Comparison of ENCODE assay signal across 21 mouse cellular contexts in genomic region chr19:55536273-55536937, GRCm38 (mm10).
DNase-seq lines count a peak whose midpoint lies in the region; ATAC-seq lines count a peak whose summit lies in the region.
"Had no signal": no experiment of that assay in that cellular context is flagged by ENCODE, and none has a peak within 500 bp of the region (broad histone marks: within the 10 kb centered on the region; RNA-seq: fewer than 3 reads in every experiment).

No protein-coding gene starts in this region.

- no peak overlapping the region for H3K9ac ChIP-seq in heart, embryonic 11.5 days (ENCODE audit: low read depth, low read length)
- H3K9ac ChIP-seq in midbrain, embryonic 11.5 days (ENCODE audit: low read length), result no peak overlapping the region
- no peak overlapping the region for H3K9ac ChIP-seq in midbrain, embryonic 14.5 days (replicated peaks; ENCODE audit: low read length)

- H3K4me2 ChIP-seq in heart, embryonic 11.5 days, result no peak overlapping the region
- no peak overlapping the region for H3K4me2 ChIP-seq in midbrain, embryonic 11.5 days
- H3K4me2 ChIP-seq in midbrain, embryonic 14.5 days (ENCODE audit: low read length), result no peak overlapping the region

- no peak for ATAC-seq in heart, embryonic 11.5 days (replicated peaks; ENCODE audit: insufficient number of reproducible peaks, low FRiP score, low TSS enrichment)
- no peak for ATAC-seq in midbrain, embryonic 11.5 days (ENCODE audit: low FRiP score)
- no peak for ATAC-seq in midbrain, embryonic 14.5 days (ENCODE audit: low FRiP score, low TSS enrichment)
- ATAC-seq: activated CD4-positive, CD25-positive, alpha-beta regulatory T cell, adult 4 months; CD4-positive, CD25-positive, alpha-beta regulatory T cell, adult 4 months; Patski had no signal

- no peak overlapping the region for H3K27ac ChIP-seq in heart, embryonic 11.5 days (ENCODE audit: low read depth, low read length)
- no peak overlapping the region for H3K27ac ChIP-seq in heart, embryonic 10.5 days
- H3K27ac ChIP-seq in midbrain, embryonic 11.5 days (ENCODE audit: low read depth, low read length), result no peak overlapping the region
- H3K27ac ChIP-seq in midbrain, embryonic 14.5 days (replicated peaks; ENCODE audit: low read depth, low read length), result no peak overlapping the region

- H3K4me3 ChIP-seq in heart, embryonic 11.5 days (ENCODE audit: low read depth, low read length), result no peak overlapping the region
- H3K4me3 ChIP-seq in heart, embryonic 10.5 days, result no peak overlapping the region
- H3K4me3 ChIP-seq in midbrain, embryonic 11.5 days (ENCODE audit: low read depth, low read length), result no peak overlapping the region
- no peak overlapping the region for H3K4me3 ChIP-seq in midbrain, embryonic 14.5 days (replicated peaks; ENCODE audit: low read depth, low read length)

- no peaks in the 10 kb centered on the region for H3K36me3 ChIP-seq in heart, embryonic 11.5 days (ENCODE audit: control insufficient read depth, insufficient read depth, low read length)
- no peaks in the 10 kb centered on the region for H3K36me3 ChIP-seq in heart, embryonic 10.5 days
- no peaks in the 10 kb centered on the region for H3K36me3 ChIP-seq in midbrain, embryonic 11.5 days (ENCODE audit: control insufficient read depth, insufficient read depth, low read length)
- H3K36me3 ChIP-seq in midbrain, embryonic 14.5 days (ENCODE audit: control insufficient read depth, insufficient read depth, low read length), result no peaks in the 10 kb centered on the region

- peak; percentile 60 for DNase-seq in heart, adult 11 months
- DNase-seq in heart, embryonic 10.5 days (ENCODE audit: low spot score), result peak; percentile 54
- DNase-seq in heart, postnatal 4 days, result no peak
- DNase-seq in midbrain, embryonic 11.5 days (ENCODE audit: low spot score, missing footprints), result peak; percentile 69
- DNase-seq in midbrain, embryonic 14.5 days, result no peak
- DNase-seq: adrenal gland, adult 2 months; adrenal gland, adult 8-10 months; adrenal gland, postnatal 10 days; adrenal gland, postnatal 14 days; adrenal gland, postnatal 25 days; adrenal gland, postnatal 36 days; B cell, adult 2 months; cerebellum, adult 11 months; cerebellum, adult 11-12 months; cerebellum, adult 18-20 months had no signal

- no peaks in the 10 kb centered on the region for H3K4me1 ChIP-seq in heart, embryonic 11.5 days (ENCODE audit: control insufficient read depth, insufficient read depth, low read length)
- H3K4me1 ChIP-seq in heart, embryonic 10.5 days, result peaks cover 8% of the 10 kb centered on the region
- H3K4me1 ChIP-seq in midbrain, embryonic 11.5 days (ENCODE audit: control insufficient read depth, insufficient read depth, low read length), result no peaks in the 10 kb centered on the region
- no peaks in the 10 kb centered on the region for H3K4me1 ChIP-seq in midbrain, embryonic 14.5 days (ENCODE audit: control insufficient read depth, insufficient read depth, low read length)

- no peaks in the 10 kb centered on the region for H3K9me3 ChIP-seq in heart, embryonic 11.5 days (replicated peaks; ENCODE audit: control insufficient read depth, low read length)
- H3K9me3 ChIP-seq in heart, embryonic 10.5 days, result no peaks in the 10 kb centered on the region
- no peaks in the 10 kb centered on the region for H3K9me3 ChIP-seq in midbrain, embryonic 11.5 days (ENCODE audit: control insufficient read depth, low read length)
- no peaks in the 10 kb centered on the region for H3K9me3 ChIP-seq in midbrain, embryonic 14.5 days (ENCODE audit: control insufficient read depth, low read length)
- H3K9me3 ChIP-seq: G1E had no signal

- no peaks in the 10 kb centered on the region for H3K27me3 ChIP-seq in heart, embryonic 11.5 days (ENCODE audit: control insufficient read depth, insufficient read depth, low read length)
- no peaks in the 10 kb centered on the region for H3K27me3 ChIP-seq in heart, embryonic 10.5 days (ENCODE audit: insufficient read depth, poor library complexity, severe bottlenecking)
- H3K27me3 ChIP-seq in midbrain, embryonic 11.5 days (ENCODE audit: control insufficient read depth, insufficient read depth, low read length), result no peaks in the 10 kb centered on the region
- no peaks in the 10 kb centered on the region for H3K27me3 ChIP-seq in midbrain, embryonic 14.5 days (ENCODE audit: control insufficient read depth, insufficient read depth, low read length)
- H3K27me3 ChIP-seq: CH12.LX, Patski had no signal

- WGBS in heart, embryonic 11.5 days (ENCODE audit: insufficient replicate concordance), result 68% methylated on average over 7 of the region's 7 CpGs
- WGBS in heart, embryonic 10.5 days, result 77% methylated on average over 7 of the region's 7 CpGs
- 87% methylated on average over 7 of the region's 7 CpGs for WGBS in midbrain, embryonic 11.5 days
- 86% methylated on average over 7 of the region's 7 CpGs for WGBS in midbrain, embryonic 14.5 days

Comparison
In these comparisons a context has a peak if more than half of its experiments do, and no peak if none do; other contexts are left out.
1. DNase-seq: peak in heart, adult 11 months (single experiment), heart, embryonic 10.5 days (single experiment) and midbrain, embryonic 11.5 days (single experiment); none in heart, postnatal 4 days (single experiment) and midbrain, embryonic 14.5 days (single experiment).